30 mouse cellular contexts compared by ENCODE assay signal in genomic region chr5:111335939-111336691, GRCm38 (mm10). TPM values are rescaled to one million over a fixed set of nuclear protein-coding genes. Genes with fewer than 3 reads are reported as not detected.
A peak's percentile ranks its signal among the peaks of the same experiment; 100 is the strongest.
DNase-seq lines count a peak whose midpoint lies in the region; ATAC-seq and TF ChIP-seq lines count a peak whose summit lies in the region.
"Had no signal": no experiment of that assay in that cellular context is flagged by ENCODE, and none has a peak within 500 bp of the region (broad histone marks: within the 10 kb centered on the region; RNA-seq: fewer than 3 reads in every experiment).

No protein-coding gene starts in this region.

- no peak for TF ChIP-seq POLR2A in heart, adult 2 months (IDR thresholded peaks at IDR 0.05; ENCODE audit: insufficient read depth, low read depth, low read length)
- no peak for TF ChIP-seq POLR2A in liver, adult 2 months (IDR thresholded peaks at IDR 0.05; ENCODE audit: extremely low read depth, insufficient read depth, low read length)

- no peaks in the 10 kb centered on the region for H3K9me3 ChIP-seq in liver, embryonic 15.5 days (replicated peaks)
- no peaks in the 10 kb centered on the region for H3K9me3 ChIP-seq in stomach, postnatal 0 days (ENCODE audit: control insufficient read depth, low read length)
- H3K9me3 ChIP-seq: embryonic facial prominence, embryonic 10.5 days; embryonic facial prominence, embryonic 15.5 days; forebrain, embryonic 12.5 days; hindbrain, embryonic 13.5 days; limb, embryonic 13.5 days; megakaryocyte, embryonic 14.5 days; midbrain, embryonic 13.5 days; neural tube, embryonic 13.5 days had no signal

- peaks cover 8% of the 10 kb centered on the region for H3K79me2 ChIP-seq in heart, adult 2 months (replicated peaks; ENCODE audit: control insufficient read depth, insufficient read depth, low read length)
- peaks cover 26% of the 10 kb centered on the region for H3K79me2 ChIP-seq in liver, adult 2 months (ENCODE audit: control insufficient read depth, insufficient read depth, low read length)

- no peak overlapping the region for H3K4me3 ChIP-seq in heart, adult 2 months
- no peak overlapping the region for H3K4me3 ChIP-seq in liver, adult 2 months (ENCODE audit: insufficient read depth, low read depth, low read length)
- H3K4me3 ChIP-seq in liver, embryonic 15.5 days (replicated peaks), result no peak overlapping the region
- no peak overlapping the region for H3K4me3 ChIP-seq in stomach, postnatal 0 days (ENCODE audit: low read depth, low read length)
- H3K4me3 ChIP-seq: embryonic facial prominence, embryonic 10.5 days; embryonic facial prominence, embryonic 15.5 days; forebrain, embryonic 12.5 days; hindbrain, embryonic 13.5 days; layer of hippocampus, adult 2 months; limb, embryonic 13.5 days; megakaryocyte, embryonic 14.5 days; midbrain, embryonic 13.5 days; neural tube, embryonic 13.5 days had no signal

- no peak overlapping the region for H3K27ac ChIP-seq in heart, adult 2 months
- peak overlapping the region; percentile 79 for H3K27ac ChIP-seq in liver, adult 2 months (replicated peaks; ENCODE audit: insufficient read depth, low read depth, low read length)
- H3K27ac ChIP-seq in liver, embryonic 15.5 days (replicated peaks), result 0 out of 2 replicates have a peak overlapping the region, but pooled peaks have one; percentile 51
- 0 out of 2 replicates have a peak overlapping the region, but pooled peaks have one; percentile 8 for H3K27ac ChIP-seq in stomach, postnatal 0 days (replicated peaks)
- H3K27ac ChIP-seq: embryonic facial prominence, embryonic 10.5 days; embryonic facial prominence, embryonic 15.5 days; forebrain, embryonic 12.5 days; hindbrain, embryonic 13.5 days; layer of hippocampus, adult 2 months; limb, embryonic 13.5 days; midbrain, embryonic 13.5 days; neural tube, embryonic 13.5 days had no signal

- H3K27me3 ChIP-seq in heart, adult 2 months (ENCODE audit: control insufficient read depth, insufficient read depth, low read length), result no peaks in the 10 kb centered on the region
- H3K27me3 ChIP-seq in liver, adult 2 months (ENCODE audit: control insufficient read depth, insufficient read depth, low read length), result no peaks in the 10 kb centered on the region
- H3K27me3 ChIP-seq in liver, embryonic 15.5 days, result no peaks in the 10 kb centered on the region
- no peaks in the 10 kb centered on the region for H3K27me3 ChIP-seq in stomach, postnatal 0 days (ENCODE audit: control insufficient read depth, insufficient read depth, low read length)
- H3K27me3 ChIP-seq: embryonic facial prominence, embryonic 15.5 days; forebrain, embryonic 12.5 days; hindbrain, embryonic 13.5 days; limb, embryonic 13.5 days; megakaryocyte, embryonic 14.5 days; midbrain, embryonic 13.5 days; neural tube, embryonic 13.5 days; Patski had no signal

- TF ChIP-seq EP300 in heart, adult 2 months (IDR thresholded peaks at IDR 0.05; ENCODE audit: insufficient read depth, low read depth, low read length), result no peak
- TF ChIP-seq EP300 in stomach, postnatal 0 days (optimal IDR thresholded peaks at IDR 0.05), result no peak

- 77% methylated on average over 8 of the region's 8 CpGs for WGBS in heart, adult 2 months
- 20% methylated on average over 8 of the region's 8 CpGs for WGBS in liver, adult 2 months
- WGBS in liver, embryonic 15.5 days (ENCODE audit: insufficient replicate concordance), result 61% methylated on average over 8 of the region's 8 CpGs
- WGBS in stomach, postnatal 0 days, result 63% methylated on average over 8 of the region's 8 CpGs

- peak; percentile 66 for DNase-seq in heart, adult 11 months
- no peak for DNase-seq in heart, adult 2 months
- DNase-seq in liver, adult 2 months (ENCODE audit: extremely low read depth, low read depth, low spot score), result peak; percentile 87
- DNase-seq in stomach, postnatal 0 days (ENCODE audit: low spot score), result no peak
- no peak for DNase-seq in cerebellum, adult 9-11 months
- no peak for DNase-seq in layer of hippocampus, postnatal 14 days (ENCODE audit: low spot score in 2 of 2)
- DNase-seq: adrenal gland, postnatal 25 days; cerebellum, adult 11-12 months; cerebellum, postnatal 10 days; forebrain, postnatal 0 days; gastrocnemius, postnatal 10 days; heart, postnatal 36 days; kidney, adult 8-10 months; kidney, postnatal 14 days; lung, postnatal 36 days; right cerebral cortex, postnatal 4 days; thymus, postnatal 25 days had no signal

- H3K36me3 ChIP-seq in heart, adult 2 months (ENCODE audit: control insufficient read depth, insufficient read depth, low read length), result peaks cover 8% of the 10 kb centered on the region
- peaks cover 18% of the 10 kb centered on the region for H3K36me3 ChIP-seq in liver, adult 2 months (ENCODE audit: control insufficient read depth, insufficient read depth, low read length)
- peaks cover 66% of the 10 kb centered on the region for H3K36me3 ChIP-seq in liver, embryonic 15.5 days (replicated peaks)
- peaks cover 6% of the 10 kb centered on the region; the same call in 1 of the 2 replicates for H3K36me3 ChIP-seq in stomach, postnatal 0 days (ENCODE audit: control insufficient read depth, insufficient read depth, low read length)

- no peak for TF ChIP-seq CTCF in heart, adult 2 months (IDR thresholded peaks at IDR 0.05)
- TF ChIP-seq CTCF in liver, adult 2 months (IDR thresholded peaks at IDR 0.05; ENCODE audit: low read depth, low read length), result no peak
- TF ChIP-seq CTCF in stomach, postnatal 0 days (IDR thresholded peaks at IDR 0.05; ENCODE audit: low read depth), result no peak

- H3K4me1 ChIP-seq in heart, adult 2 months (ENCODE audit: control insufficient read depth, insufficient read depth, low read length), result peaks cover 4% of the 10 kb centered on the region
- peaks cover 28% of the 10 kb centered on the region for H3K4me1 ChIP-seq in liver, adult 2 months (ENCODE audit: control insufficient read depth, insufficient read depth, low read length)
- H3K4me1 ChIP-seq in liver, embryonic 15.5 days (replicated peaks), result peaks cover 47% of the 10 kb centered on the region
- peaks cover 3% of the 10 kb centered on the region; the same call in 1 of the 2 replicates for H3K4me1 ChIP-seq in stomach, postnatal 0 days (replicated peaks; ENCODE audit: control insufficient read depth, insufficient read depth)

- intact Hi-C loops in heart, adult 2 months (cut with DNase I), result no loop called here

- peak overlapping the region; percentile 33 for H3K4me2 ChIP-seq in liver, embryonic 15.5 days
- no peak overlapping the region for H3K4me2 ChIP-seq in stomach, postnatal 0 days (replicated peaks; ENCODE audit: low read depth)
- H3K4me2 ChIP-seq: embryonic facial prominence, embryonic 15.5 days; forebrain, embryonic 12.5 days; heart, embryonic 11.5 days; hindbrain, embryonic 13.5 days; limb, embryonic 13.5 days; midbrain, embryonic 13.5 days; neural tube, embryonic 13.5 days had no signal

- no peak overlapping the region for H3K9ac ChIP-seq in heart, adult 2 months (ENCODE audit: low read depth, low read length)
- peak overlapping the region; percentile 18; the same call in 1 of the 2 replicates for H3K9ac ChIP-seq in liver, adult 2 months (ENCODE audit: low read depth, low read length)
- no peak overlapping the region for H3K9ac ChIP-seq in liver, embryonic 15.5 days
- no peak overlapping the region; the same call in 1 of the 2 replicates for H3K9ac ChIP-seq in stomach, postnatal 0 days (ENCODE audit: low read length)
- H3K9ac ChIP-seq: embryonic facial prominence, embryonic 15.5 days; forebrain, embryonic 12.5 days; forebrain, postnatal 0 days; hindbrain, embryonic 13.5 days; limb, embryonic 13.5 days; midbrain, embryonic 13.5 days; neural tube, embryonic 13.5 days had no signal

- peak; percentile 75 for ATAC-seq in liver, embryonic 15.5 days (ENCODE audit: insufficient read depth)
- ATAC-seq in stomach, postnatal 0 days (ENCODE audit: low FRiP score, low TSS enrichment), result no peak
- ATAC-seq: forebrain, postnatal 0 days; intestine, embryonic 16.5 days; midbrain, embryonic 13.5 days; Patski had no signal

RNA-seq across cellular contexts. Expression of gene Pitpnb, which starts 5.6 kb away (rescaled TPM):
- total RNA-seq in heart, adult 2 months (2021), result 10 to 100 TPM; 39.4 to 41.9 TPM
- 32.4 and 41.1 TPM in 2 replicates for polyA plus RNA-seq in heart, adult 2 months (2012; rRNA removed)
- 19.3 and 23.4 TPM in 2 replicates for total RNA-seq in liver, adult 2 months (2014; rRNA removed)
- polyA plus RNA-seq in liver, adult 2 months (2012; rRNA removed), result 45.2 and 48.6 TPM in 2 replicates
- 33.3 and 36.0 TPM in 2 replicates for polyA plus RNA-seq in liver, embryonic 15.5 days (2015; fragmentation: Nextera tagmentation; extraction: Ambion mirVana)
- polyA plus RNA-seq in stomach, postnatal 0 days (2015; fragmentation: Nextera tagmentation; extraction: Ambion mirVana), result 61.2 and 62.5 TPM in 2 replicates
- total RNA-seq in layer of hippocampus, postnatal 14 days (2021), result 10 to 100 TPM; 68.1 to 68.2 TPM

Comparison
In these comparisons a context has a peak if more than half of its experiments do, and no peak if none do; other contexts are left out.
1. DNase-seq: peak in heart, adult 11 months (single experiment) and liver, adult 2 months (single experiment); none in heart, adult 2 months (0 of 2), stomach, postnatal 0 days (single experiment), cerebellum, adult 9-11 months (single experiment) and layer of hippocampus, postnatal 14 days (0 of 2).